Mouse (Mus musculus): ENCODE data around the gene Ctps2. TPM values are rescaled to one million over a fixed set of nuclear protein-coding genes. Genes with fewer than 3 reads are reported as not detected.

The Ctps2 gene
- polyA plus RNA-seq, 1 experiment from 2014 or later: 52.8 TPM

GRCm38 (mm10) chrX:162902040-162902734 lies 1.1 kb downstream of the Ctps2 start:
- peak overlapping the region; percentile 77 for H3K27ac ChIP-seq (ENCODE audit: low read length)
- ATAC-seq (replicated peaks; ENCODE audit: extremely low read depth, insufficient read depth, low FRiP score): peak; percentile 71
- peak overlapping the region; percentile 79 for H3K9ac ChIP-seq (ENCODE audit: low read length)
- 0 out of 2 replicates have a peak, but pooled peaks cover 5% of the 10 kb centered on the region for H3K4me1 ChIP-seq (ENCODE audit: control insufficient read depth, insufficient read depth, low read length)
- no peaks in the 10 kb centered on the region for H3K36me3 ChIP-seq (ENCODE audit: control insufficient read depth, insufficient read depth)
- no peaks in the 10 kb centered on the region for H3K9me3 ChIP-seq (replicated peaks; ENCODE audit: control insufficient read depth, low read length)
- 19% methylated on average over 28 of the region's 29 CpGs for WGBS
- H3K4me3 ChIP-seq (ENCODE audit: low read length): peak overlapping the region; percentile 74
- H3K4me2 ChIP-seq (ENCODE audit: low read depth, low read length): peak overlapping the region; percentile 65
- no peaks in the 10 kb centered on the region for H3K27me3 ChIP-seq (ENCODE audit: control insufficient read depth, insufficient read depth, low read length)

GRCm38 (mm10) chrX:162907554-162907953 lies 6.5 kb downstream of the Ctps2 start:
- Histone ChIP-seq H3K4me1 (ENCODE audit: control insufficient read depth, insufficient read depth, low read length) (0 out of 2 replicates have a peak, but pooled peaks cover 3% of the 10 kb centered on the region), H3K36me3 (ENCODE audit: control insufficient read depth, insufficient read depth) (peaks cover 7% of the 10 kb centered on the region; the same call in 1 of the 2 replicates), H3K9ac (ENCODE audit: low read length) (no peak overlapping the region), H3K4me2 (ENCODE audit: low read depth, low read length) (no peak overlapping the region), H3K9me3 (replicated peaks; ENCODE audit: control insufficient read depth, low read length) (no peaks in the 10 kb centered on the region), H3K27ac (ENCODE audit: low read length) (no peak overlapping the region), H3K27me3 (ENCODE audit: control insufficient read depth, insufficient read depth, low read length) (no peaks in the 10 kb centered on the region), H3K4me3 (ENCODE audit: low read length) (no peak overlapping the region)
- ATAC-seq (replicated peaks; ENCODE audit: extremely low read depth, insufficient read depth, low FRiP score): no peak
- WGBS: 58% methylated on average over 3 of the region's 3 CpGs

DNA sequence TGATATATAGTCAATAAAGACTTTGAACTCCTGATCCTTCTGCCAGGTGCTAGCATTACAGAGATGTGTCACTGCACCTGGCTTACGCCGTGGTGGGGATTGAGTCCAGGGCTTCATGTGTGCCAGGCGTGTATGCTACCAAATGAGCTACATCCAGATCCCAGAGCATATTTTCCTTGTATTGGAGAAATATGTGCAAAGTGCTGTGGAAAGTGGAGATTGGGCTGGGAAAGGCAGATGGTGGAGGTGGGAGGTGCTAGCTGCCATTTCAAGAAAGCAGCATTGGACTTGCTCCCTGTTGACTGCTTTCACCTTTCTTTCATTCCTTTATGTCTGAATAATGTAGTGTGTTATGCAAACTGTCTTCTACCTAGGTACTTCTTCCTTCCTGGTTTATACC lies 12.6 kb downstream of the Ctps2 start:
- Histone ChIP-seq H3K27me3 (ENCODE audit: control insufficient read depth, insufficient read depth, low read length) (no peaks in the 10 kb centered on the region), H3K4me1 (ENCODE audit: control insufficient read depth, insufficient read depth, low read length) (no peaks in the 10 kb centered on the region), H3K9ac (ENCODE audit: low read length) (no peak overlapping the region), H3K4me3 (ENCODE audit: low read length) (no peak overlapping the region), H3K9me3 (replicated peaks; ENCODE audit: control insufficient read depth, low read length) (no peaks in the 10 kb centered on the region), H3K36me3 (ENCODE audit: control insufficient read depth, insufficient read depth) (peaks cover 13% of the 10 kb centered on the region; the same call in 1 of the 2 replicates), H3K4me2 (ENCODE audit: low read depth, low read length) (no peak overlapping the region), H3K27ac (ENCODE audit: low read length) (no peak overlapping the region)
- WGBS: 91% methylated on average over 3 of the region's 3 CpGs
- ATAC-seq (replicated peaks; ENCODE audit: extremely low read depth, insufficient read depth, low FRiP score): no peak

DNA sequence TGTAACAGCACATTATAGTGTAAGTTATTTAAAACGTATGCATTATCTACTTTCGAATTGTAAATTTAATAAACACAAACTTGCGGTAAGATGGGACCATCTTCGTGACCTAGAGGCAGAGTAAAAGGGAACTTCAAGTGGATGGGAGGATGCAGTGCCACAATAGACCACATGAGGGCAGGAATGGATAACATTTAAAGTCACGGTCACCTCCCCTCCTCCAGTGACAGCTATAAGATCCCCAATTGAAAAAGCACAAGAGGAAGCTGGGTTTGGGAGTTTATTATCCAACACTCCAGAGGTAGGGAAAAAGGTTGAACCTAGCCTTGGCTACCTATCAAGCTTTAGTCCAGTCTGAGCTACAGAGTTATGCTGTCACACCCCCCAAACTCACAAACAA lies 14.7 kb downstream of the Ctps2 start:
- Histone ChIP-seq H3K27me3 (ENCODE audit: control insufficient read depth, insufficient read depth, low read length) (no peaks in the 10 kb centered on the region), H3K9me3 (replicated peaks; ENCODE audit: control insufficient read depth, low read length) (no peaks in the 10 kb centered on the region), H3K36me3 (ENCODE audit: control insufficient read depth, insufficient read depth) (peaks cover 7% of the 10 kb centered on the region; the same call in 1 of the 2 replicates), H3K4me1 (ENCODE audit: control insufficient read depth, insufficient read depth, low read length) (no peaks in the 10 kb centered on the region), H3K27ac (ENCODE audit: low read length) (no peak overlapping the region), H3K4me2 (ENCODE audit: low read depth, low read length) (no peak overlapping the region), H3K4me3 (ENCODE audit: low read length) (no peak overlapping the region), H3K9ac (ENCODE audit: low read length) (no peak overlapping the region)
- 24% methylated on average over 5 of the region's 5 CpGs for WGBS
- ATAC-seq (replicated peaks; ENCODE audit: extremely low read depth, insufficient read depth, low FRiP score): no peak

- WGBS: 80% methylated on average over 8 of the region's 8 CpGs
Measured at GRCm38 (mm10) chrX:162921487-162922125, 20.6 kb downstream of the Ctps2 start.

GRCm38 (mm10) chrX:162931467-162931866 lies 30.4 kb downstream of the Ctps2 start:
- ATAC-seq (replicated peaks; ENCODE audit: extremely low read depth, insufficient read depth, low FRiP score): no peak

More at GRCm38 (mm10) chrX:162921487-162922125, 20.6 kb downstream of the Ctps2 start:
- Histone ChIP-seq H3K4me3 (ENCODE audit: low read length) (no peak overlapping the region), H3K4me1 (ENCODE audit: control insufficient read depth, insufficient read depth, low read length) (no peaks in the 10 kb centered on the region), H3K9me3 (replicated peaks; ENCODE audit: control insufficient read depth, low read length) (no peaks in the 10 kb centered on the region), H3K36me3 (ENCODE audit: control insufficient read depth, insufficient read depth) (0 out of 2 replicates have a peak, but pooled peaks cover 4% of the 10 kb centered on the region), H3K9ac (ENCODE audit: low read length) (no peak overlapping the region), H3K27ac (ENCODE audit: low read length) (no peak overlapping the region), H3K4me2 (ENCODE audit: low read depth, low read length) (no peak overlapping the region), H3K27me3 (ENCODE audit: control insufficient read depth, insufficient read depth, low read length) (no peaks in the 10 kb centered on the region)
- no peak for ATAC-seq (replicated peaks; ENCODE audit: extremely low read depth, insufficient read depth, low FRiP score)

GRCm38 (mm10) chrX:162942027-162942426 lies 41.0 kb downstream of the Ctps2 start:
- ATAC-seq (replicated peaks; ENCODE audit: extremely low read depth, insufficient read depth, low FRiP score): no peak
- no peaks in the 10 kb centered on the region; the same call in 1 of the 2 replicates for H3K36me3 ChIP-seq (ENCODE audit: control insufficient read depth, insufficient read depth)
- no peaks in the 10 kb centered on the region for H3K4me1 ChIP-seq (ENCODE audit: control insufficient read depth, insufficient read depth, low read length)
- no peak overlapping the region for H3K4me2 ChIP-seq (ENCODE audit: low read depth, low read length)
- H3K9ac ChIP-seq (ENCODE audit: low read length): no peak overlapping the region
- no peak overlapping the region for H3K4me3 ChIP-seq (ENCODE audit: low read length)
- WGBS: 86% methylated on average over 1 of the region's 1 CpGs
- no peak overlapping the region for H3K27ac ChIP-seq (ENCODE audit: low read length)
- H3K27me3 ChIP-seq (ENCODE audit: control insufficient read depth, insufficient read depth, low read length): no peaks in the 10 kb centered on the region
- H3K9me3 ChIP-seq (replicated peaks; ENCODE audit: control insufficient read depth, low read length): no peaks in the 10 kb centered on the region

More at GRCm38 (mm10) chrX:162931467-162931866, 30.4 kb downstream of the Ctps2 start:
- Histone ChIP-seq H3K4me3 (ENCODE audit: low read length) (no peak overlapping the region), H3K36me3 (ENCODE audit: control insufficient read depth, insufficient read depth) (peaks cover 12% of the 10 kb centered on the region), H3K4me1 (ENCODE audit: control insufficient read depth, insufficient read depth, low read length) (no peaks in the 10 kb centered on the region), H3K9me3 (replicated peaks; ENCODE audit: control insufficient read depth, low read length) (no peaks in the 10 kb centered on the region), H3K27me3 (ENCODE audit: control insufficient read depth, insufficient read depth, low read length) (no peaks in the 10 kb centered on the region), H3K9ac (ENCODE audit: low read length) (no peak overlapping the region), H3K4me2 (ENCODE audit: low read depth, low read length) (no peak overlapping the region), H3K27ac (ENCODE audit: low read length) (no peak overlapping the region)
- WGBS: 89% methylated on average over 2 of the region's 2 CpGs

GRCm38 (mm10) chrX:162949811-162950439 lies 48.9 kb downstream of the Ctps2 start:
- Histone ChIP-seq H3K9me3 (replicated peaks; ENCODE audit: control insufficient read depth, low read length) (no peaks in the 10 kb centered on the region), H3K27ac (ENCODE audit: low read length) (no peak overlapping the region), H3K36me3 (ENCODE audit: control insufficient read depth, insufficient read depth) (no peaks in the 10 kb centered on the region), H3K4me2 (ENCODE audit: low read depth, low read length) (no peak overlapping the region), H3K9ac (ENCODE audit: low read length) (no peak overlapping the region), H3K4me3 (ENCODE audit: low read length) (no peak overlapping the region), H3K4me1 (ENCODE audit: control insufficient read depth, insufficient read depth, low read length) (no peaks in the 10 kb centered on the region), H3K27me3 (ENCODE audit: control insufficient read depth, insufficient read depth, low read length) (no peaks in the 10 kb centered on the region)
- WGBS: 25% methylated on average over 3 of the region's 3 CpGs
- ATAC-seq (replicated peaks; ENCODE audit: extremely low read depth, insufficient read depth, low FRiP score): no peak

DNA sequence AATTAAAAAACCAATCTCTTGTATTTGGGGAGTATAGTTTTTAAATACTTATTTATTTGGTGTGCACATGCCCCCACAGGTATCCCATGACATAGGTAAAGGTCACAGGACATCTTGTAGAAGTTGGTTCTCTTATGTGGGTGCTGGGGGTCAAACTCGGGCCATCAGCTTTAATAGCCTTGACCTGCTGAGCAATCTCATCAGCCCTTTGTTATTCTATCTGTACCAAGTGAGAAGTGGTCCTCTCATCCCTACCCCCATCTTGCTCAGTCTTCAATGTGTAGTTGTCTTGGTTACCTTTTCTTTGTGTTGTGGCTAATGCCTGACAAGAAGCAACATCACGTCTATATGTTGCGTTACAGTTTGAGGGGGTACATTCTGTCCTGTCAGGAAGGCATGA lies 56.9 kb downstream of the Ctps2 start:
- H3K4me2 ChIP-seq (ENCODE audit: low read depth, low read length): no peak overlapping the region

More for the DNA sequence above, 56.9 kb downstream of the Ctps2 start:
- H3K9ac ChIP-seq (ENCODE audit: low read length): no peak overlapping the region
- no peak overlapping the region for H3K27ac ChIP-seq (ENCODE audit: low read length)
- no peaks in the 10 kb centered on the region for H3K36me3 ChIP-seq (ENCODE audit: control insufficient read depth, insufficient read depth)
- H3K9me3 ChIP-seq (replicated peaks; ENCODE audit: control insufficient read depth, low read length): no peaks in the 10 kb centered on the region
- no peak overlapping the region for H3K4me3 ChIP-seq (ENCODE audit: low read length)
- 72% methylated on average over 3 of the region's 3 CpGs for WGBS
- H3K4me1 ChIP-seq (ENCODE audit: control insufficient read depth, insufficient read depth, low read length): no peaks in the 10 kb centered on the region
- H3K27me3 ChIP-seq (ENCODE audit: control insufficient read depth, insufficient read depth, low read length): no peaks in the 10 kb centered on the region
- ATAC-seq (replicated peaks; ENCODE audit: extremely low read depth, insufficient read depth, low FRiP score): no peak

Measured in heart, embryonic 16.5 days (tissue).